In the genomic region with DNA sequence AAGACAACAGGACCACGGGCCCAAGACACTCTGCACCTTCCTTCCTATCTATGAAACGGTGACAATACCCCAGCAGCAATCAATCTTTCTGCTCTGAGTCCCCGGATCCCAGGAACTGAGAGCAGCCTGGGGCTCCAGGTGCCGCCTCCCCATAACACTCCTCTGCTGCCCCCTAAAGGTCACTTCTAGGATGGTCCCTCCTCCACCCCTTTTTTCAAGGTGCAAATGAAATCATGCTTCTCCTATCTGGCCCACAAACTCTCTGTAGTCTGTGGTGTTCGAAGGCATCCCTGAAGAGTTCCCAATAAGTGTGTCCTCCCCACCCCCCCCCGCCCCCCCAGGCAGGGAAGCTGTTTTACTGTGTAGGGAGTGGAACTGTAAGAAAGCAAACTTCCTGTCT, we compare ENCODE assay signal across 9 mouse cellular contexts.
A peak's percentile ranks its signal among the peaks of the same experiment; 100 is the strongest.
DNase-seq lines count a peak whose midpoint lies in the region; ATAC-seq and TF ChIP-seq lines count a peak whose summit lies in the region.
"Had no signal": no experiment of that assay in that cellular context is flagged by ENCODE, and none has a peak within 500 bp of the region (broad histone marks: within the 10 kb centered on the region; RNA-seq: fewer than 3 reads in every experiment).

No protein-coding gene starts in this region.

- H3K27ac ChIP-seq in olfactory bulb, adult 2 months (ENCODE audit: insufficient read depth, low read depth, low read length): no peak overlapping the region

- H3K4me3 ChIP-seq in lung, adult 2 months (replicated peaks; ENCODE audit: extremely low read depth, low read depth, low read length): no peak overlapping the region
- no peak overlapping the region for H3K4me3 ChIP-seq in olfactory bulb, adult 2 months (ENCODE audit: insufficient read depth, low read depth, low read length)
- H3K4me3 ChIP-seq: myocyte had no signal

- TF ChIP-seq CTCF in lung, adult 2 months (IDR thresholded peaks at IDR 0.05; ENCODE audit: insufficient read depth, low read length): peak; percentile 71
- TF ChIP-seq CTCF in olfactory bulb, adult 2 months (IDR thresholded peaks at IDR 0.05; ENCODE audit: insufficient read depth, low read depth, low read length): peak; percentile 70

- no peak for TF ChIP-seq POLR2A in lung, adult 2 months (IDR thresholded peaks at IDR 0.05; ENCODE audit: borderline replicate concordance, extremely low read depth, low read depth, low read length)
- TF ChIP-seq POLR2A in olfactory bulb, adult 2 months (IDR thresholded peaks at IDR 0.05; ENCODE audit: insufficient read depth, low read depth, low read length): no peak

- no peak for ATAC-seq in activated CD4-positive, CD25-positive, alpha-beta regulatory T cell, adult 4 months

- peak; percentile 39 for DNase-seq in 3T3-L1 (ENCODE audit: low read depth, low spot score)
- peak; percentile 48 for DNase-seq in Muller cell, postnatal 12 days (ENCODE audit: inconsistent ontology term)
- DNase-seq in cerebellum, postnatal 25 days: peak; percentile 68 to 86
- peak; percentile 42 for DNase-seq in gastrocnemius, postnatal 14 days
- DNase-seq in kidney, postnatal 14 days: peak; percentile 65
- peak; percentile 34 for DNase-seq in lung, adult 2 months

- WGBS in lung, adult 2 months: 4% methylated on average over 6 of the region's 6 CpGs
- 9% methylated on average over 6 of the region's 6 CpGs for WGBS in olfactory bulb, adult 2 months

- intact Hi-C loops in gastrocnemius, postnatal 14 days (cut with DNase I; ENCODE audit: low total_unique reads): loop anchor here (2.0 to 10.0 kb wide), 2 partner anchors 136 to 328 kb away; no protein-coding TSS in a partner anchor

- no peaks in the 10 kb centered on the region for H3K4me1 ChIP-seq in lung, adult 2 months (ENCODE audit: control insufficient read depth, insufficient read depth, low read length)
- peaks cover 4% of the 10 kb centered on the region; the same call in 1 of the 2 replicates for H3K4me1 ChIP-seq in olfactory bulb, adult 2 months (ENCODE audit: control insufficient read depth, insufficient read depth, low read length)
